Mouse (Mus musculus): Measurements from ENCODE around the gene Exoc3l.
A peak's percentile ranks its signal among the peaks of the same experiment; 100 is the strongest.

Gene Exoc3l

GRCm38 (mm10) chr8:105295895-105296573, at the start of gene Exoc3l:
Exoc3l (minus strand) TSS chr8:105296101.
- DNase-seq (ENCODE audit: low spot score): no peak

- peak; percentile 84 for DNase-seq (ENCODE audit: low spot score)
Observed at GRCm38 (mm10) chr8:105345061-105345975, 49.4 kb upstream of the Exoc3l start.

GRCm38 (mm10) chr8:105343791-105344574, 48.1 kb upstream of the Exoc3l start:
- DNase-seq (ENCODE audit: low spot score): no peak

- DNase-seq (ENCODE audit: low spot score): no peak
Observed at GRCm38 (mm10) chr8:105342768-105343167, 46.9 kb upstream of the Exoc3l start.

DNA sequence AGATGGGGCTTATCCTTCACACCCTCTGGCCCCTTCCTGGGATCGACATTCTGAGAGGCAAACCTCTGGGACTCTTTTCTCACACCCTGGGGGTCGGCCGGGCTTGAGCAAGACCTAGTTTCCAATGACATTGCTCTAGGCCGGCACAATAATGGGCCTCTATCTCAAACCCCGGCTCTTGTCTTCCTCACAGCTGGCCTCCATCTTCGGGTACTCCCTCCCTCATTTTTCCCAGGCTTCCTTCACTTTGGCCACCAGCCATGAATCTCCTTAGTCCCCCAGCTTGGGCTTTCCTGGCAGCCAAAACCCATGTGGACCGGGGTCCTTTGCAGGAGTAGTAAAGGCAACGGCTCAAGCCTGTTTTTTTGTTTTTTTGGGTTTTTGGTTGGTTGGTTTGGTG, 45.5 kb upstream of the Exoc3l start:
- DNase-seq (ENCODE audit: low spot score): no peak

DNA sequence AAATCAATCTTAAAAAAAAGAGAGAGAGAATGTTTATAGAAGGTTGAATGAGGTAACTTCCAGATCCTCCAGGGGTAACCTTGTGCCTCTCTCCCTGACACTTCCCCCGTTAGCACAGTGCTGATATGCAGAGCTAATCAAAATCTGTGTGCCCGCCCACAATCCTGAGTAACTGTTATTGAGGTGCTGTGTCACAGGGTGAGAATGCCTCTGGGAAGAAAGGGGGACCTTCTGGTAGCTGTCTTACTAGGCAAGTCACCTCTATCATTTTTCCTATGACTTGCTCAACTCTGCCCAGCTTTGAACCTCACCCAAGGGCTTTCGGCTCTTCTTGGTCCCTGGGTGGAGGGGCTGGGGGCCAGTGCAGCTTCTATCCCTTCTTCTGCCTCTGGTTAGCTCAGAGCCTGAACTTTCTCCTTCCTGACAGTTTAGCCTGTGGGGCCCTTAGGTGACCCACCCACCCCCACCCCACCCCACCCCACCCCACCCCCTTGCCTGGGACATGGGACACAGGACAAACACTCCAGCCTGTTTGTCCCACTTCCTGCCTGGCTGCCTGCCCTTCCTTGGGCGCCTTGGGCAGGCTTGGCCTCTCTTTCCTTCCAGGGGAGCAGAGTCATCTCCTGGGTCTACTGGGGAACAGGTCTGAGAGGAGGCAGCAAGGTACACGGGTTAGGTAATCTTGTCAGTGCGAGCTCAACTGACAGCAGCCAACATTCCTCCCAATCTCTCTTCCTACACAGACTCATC, 44.2 kb upstream of the Exoc3l start:
- DNase-seq (ENCODE audit: low spot score): no peak

- no peak for DNase-seq (ENCODE audit: low spot score)
Observed at GRCm38 (mm10) chr8:105338992-105339391, 43.1 kb upstream of the Exoc3l start.

GRCm38 (mm10) chr8:105336373-105337130, 40.7 kb upstream of the Exoc3l start:
- no peak for DNase-seq (ENCODE audit: low spot score)

GRCm38 (mm10) chr8:105332523-105332922, 36.6 kb upstream of the Exoc3l start:
- no peak for DNase-seq (ENCODE audit: low spot score)

DNA sequence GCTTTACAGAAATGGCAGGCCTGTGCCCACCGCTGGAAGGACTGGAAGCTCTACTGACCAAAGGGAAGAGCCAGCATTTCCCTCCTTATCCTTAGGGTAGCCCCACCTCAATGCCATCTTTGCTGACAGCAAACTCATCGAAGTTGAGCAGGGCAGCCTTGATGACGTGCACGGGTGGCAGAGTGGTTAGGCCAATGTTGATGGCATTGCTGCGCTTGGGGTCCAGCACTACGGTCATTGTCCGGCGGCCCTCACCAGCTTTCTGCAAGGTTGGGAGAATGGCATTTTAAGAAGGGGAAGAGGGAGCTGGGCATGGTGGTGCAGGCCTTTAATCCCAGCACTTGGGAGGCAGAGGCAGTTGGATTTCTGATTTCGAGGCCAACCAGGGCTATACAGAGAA, 36.0 kb upstream of the Exoc3l start:
- DNase-seq (ENCODE audit: low spot score): no peak

GRCm38 (mm10) chr8:105331469-105331868, 35.6 kb upstream of the Exoc3l start:
- no peak for DNase-seq (ENCODE audit: low spot score)

DNA sequence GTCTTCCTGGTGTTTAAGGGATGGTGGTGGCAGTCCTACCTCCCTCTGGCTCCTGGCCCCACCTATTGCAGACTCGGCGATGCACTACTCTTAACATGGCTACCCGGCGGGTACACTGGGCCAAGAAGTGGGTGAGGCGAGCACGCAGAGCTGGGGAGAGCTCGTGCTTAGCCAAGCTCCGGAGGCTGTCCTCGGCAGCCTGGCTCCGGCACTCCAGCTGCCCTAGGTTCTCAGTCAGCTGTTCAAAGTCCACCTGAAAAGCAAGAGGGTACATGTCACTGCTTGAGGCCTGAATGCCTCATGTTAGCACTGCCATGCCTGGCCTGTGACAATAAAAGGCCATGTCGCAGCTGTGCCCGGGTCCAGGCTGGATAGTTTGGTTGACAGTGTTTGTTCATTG, 34.4 kb upstream of the Exoc3l start:
- no peak for DNase-seq (ENCODE audit: low spot score)

- DNase-seq (ENCODE audit: low spot score): no peak
Observed at GRCm38 (mm10) chr8:105326968-105327367, 31.1 kb upstream of the Exoc3l start.

GRCm38 (mm10) chr8:105326141-105326672, 30.3 kb upstream of the Exoc3l start, which contains the start of the genes Lrrc29 and Tmem208:
Lrrc29 (minus strand) TSS chr8:105326278.
Tmem208 (plus strand) TSS chr8:105326354.
- peak; percentile 98 for DNase-seq (ENCODE audit: low spot score)

DNA sequence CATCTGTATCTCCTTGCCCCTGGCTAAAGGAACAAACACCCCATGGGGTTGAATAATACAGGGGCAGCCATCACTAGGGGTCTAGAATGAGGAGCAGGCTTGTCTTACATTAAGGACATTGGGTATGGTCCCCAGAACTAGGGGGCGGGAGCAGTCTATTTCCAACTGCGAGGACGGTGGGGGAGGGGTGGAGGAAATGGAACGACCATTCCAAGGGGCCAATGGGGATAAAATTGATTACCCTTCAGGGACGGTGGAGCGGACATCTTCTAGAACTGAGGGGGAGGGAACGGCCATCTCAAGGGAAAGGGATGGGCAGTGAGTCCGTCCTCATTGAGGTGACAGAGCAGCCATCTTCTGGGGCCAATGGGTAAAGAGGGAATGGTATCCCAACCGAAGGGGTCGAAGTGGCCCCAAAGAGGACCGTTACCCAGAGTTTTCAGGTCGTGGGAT, 29.8 kb upstream of the Exoc3l start:
- no peak for DNase-seq (ENCODE audit: low spot score)

GRCm38 (mm10) chr8:105323183-105323582, 27.3 kb upstream of the Exoc3l start:
- DNase-seq (ENCODE audit: low spot score): no peak

- no peak for DNase-seq (ENCODE audit: low spot score)
Observed at GRCm38 (mm10) chr8:105318662-105319190, 22.8 kb upstream of the Exoc3l start.

DNA sequence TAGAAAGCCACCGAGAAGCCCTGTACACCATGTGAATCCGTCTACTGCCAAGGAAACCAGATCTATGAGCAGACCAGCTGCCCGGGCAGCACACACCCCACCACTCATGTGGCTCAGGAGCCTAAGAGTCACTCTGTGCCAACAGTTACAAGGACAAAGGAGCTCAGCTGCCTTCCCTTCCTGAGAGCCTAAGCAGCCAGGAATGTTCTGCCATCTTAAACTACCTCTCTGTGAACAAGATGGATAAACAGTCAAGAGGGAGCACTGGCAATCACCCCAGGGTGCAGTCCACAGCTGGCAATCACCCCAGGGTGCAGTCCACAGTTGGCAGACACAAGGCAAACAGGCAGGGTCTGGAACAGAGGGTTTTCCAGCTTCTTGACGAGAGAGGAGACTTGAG, 22.0 kb upstream of the Exoc3l start:
- no peak for DNase-seq (ENCODE audit: low spot score)

DNA sequence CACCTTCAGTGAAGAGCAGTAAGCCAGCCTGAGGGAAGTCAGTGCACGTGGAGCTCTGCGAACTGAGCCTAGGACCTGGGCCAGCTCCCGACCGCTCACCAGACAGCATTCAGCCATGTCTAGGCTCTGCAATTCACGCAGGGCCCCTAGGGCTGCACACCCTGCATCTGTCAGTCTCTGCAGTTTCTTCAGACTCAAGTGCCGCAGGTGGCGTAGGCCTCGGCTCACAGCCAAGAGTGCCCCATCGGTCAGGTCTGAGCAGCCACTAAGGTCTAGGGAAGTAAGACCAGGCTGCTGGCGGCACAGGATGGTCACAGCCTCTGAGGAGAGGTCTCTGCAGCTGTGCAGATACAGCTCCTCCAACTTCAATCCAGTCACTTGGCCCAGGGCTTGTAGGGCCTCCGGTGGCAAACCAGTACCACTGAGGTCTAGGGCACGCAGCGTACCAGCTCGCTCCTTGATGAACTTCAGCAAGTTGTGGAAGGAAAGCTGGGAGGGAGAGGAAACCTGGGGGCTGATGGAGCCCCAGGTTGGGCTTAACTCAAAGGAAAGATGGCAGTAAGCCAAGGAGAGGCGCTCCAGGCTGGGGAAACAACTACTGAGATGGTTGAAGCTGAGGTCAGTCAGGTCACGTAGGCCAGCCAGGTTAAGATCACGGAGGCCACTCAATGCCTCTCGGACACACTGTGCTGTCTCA, 19.3 kb upstream of the Exoc3l start:
- no peak for DNase-seq (ENCODE audit: low spot score)

Data from MN1 (cell line).